Mouse (Mus musculus): Measurements from ENCODE around the gene Radil. TPM values are rescaled to one million over a fixed set of nuclear protein-coding genes. Genes with fewer than 3 reads are reported as not detected.

Gene Radil
- polyA plus RNA-seq, 1 experiment: 0.57 TPM

Other genes with a start within 250 kb of the Radil start
- gene Foxk1, start 149.6 kb downstream of the Radil start, polyA plus RNA-seq (2012; rRNA removed): 10.4 and 13.6 TPM in 2 replicates
- gene Ap5z1, start 87.2 kb downstream of the Radil start, polyA plus RNA-seq (2012; rRNA removed): 23.6 and 47.4 TPM in 2 replicates
- gene Papolb, start 21.0 kb downstream of the Radil start, polyA plus RNA-seq (2012; rRNA removed): not detected in 2 replicates
- gene Mmd2, start 57.7 kb upstream of the Radil start, polyA plus RNA-seq (2012; rRNA removed): 0.27 and 0.50 TPM in 2 replicates
- 25.1 and 39.9 TPM in 2 replicates for gene Wipi2, start 76.6 kb upstream of the Radil start, polyA plus RNA-seq (2012; rRNA removed)
- gene Slc29a4, start 141.4 kb upstream of the Radil start, polyA plus RNA-seq (2012; rRNA removed): 2.2 and 3.2 TPM in 2 replicates